Mouse (Mus musculus) hindbrain, embryonic 16.5 days (tissue): ENCODE measurements at regions not wholly inside any gene's neighbourhood (a gene's known extent, or its start where the extent isn't known, plus 50 kb on each side); places are given as distances from the start of the nearest gene placed in this dataset.

Source experiments
- ATAC-seq: fragments of 200-750 bp; cut with Nextera tagmentation; 2 replicates; pipeline ENCODE4 v1.8.0; 2017; ENCODE audit warnings: moderate TSS enrichment, moderate library complexity
- H3K27ac ChIP-seq: fragments of 300-500 bp; sonication (generic); 2 replicates; pipeline ENCODE4 v1.5.1; 2014; ENCODE audit warnings: low read depth, mild to moderate bottlenecking, control low read depth, low read length, moderate library complexity
- H3K27me3 ChIP-seq: fragments of 300-500 bp; sonication (generic); replicated peaks from 2 replicates; pipeline ENCODE4 v1.6.1; 2014; ENCODE audit warnings: low read length; ENCODE audit not compliant: control insufficient read depth, insufficient read depth
- H3K36me3 ChIP-seq: fragments of 300-500 bp; sonication (generic); 2 replicates; pipeline ENCODE4 v1.6.1; 2014; ENCODE audit warnings: mild to moderate bottlenecking, low read length, moderate library complexity, mixed read lengths; ENCODE audit not compliant: control insufficient read depth, insufficient read depth
- H3K4me1 ChIP-seq: fragments of 300-500 bp; sonication (generic); 2 replicates; pipeline ENCODE4 v1.6.1; 2014; ENCODE audit warnings: low read depth, low read length; ENCODE audit not compliant: control insufficient read depth, insufficient read depth
- H3K4me2 ChIP-seq: fragments of 300-500 bp; sonication (generic); 2 replicates; pipeline ENCODE4 v1.6.1; 2014; ENCODE audit warnings: mild to moderate bottlenecking, low read length, control low read depth, moderate library complexity
- H3K4me3 ChIP-seq: fragments of 300-500 bp; sonication (generic); 2 replicates; pipeline ENCODE4 v1.5.1; 2014; ENCODE audit warnings: mild to moderate bottlenecking, low read length, control low read depth, moderate library complexity
- H3K9ac ChIP-seq: fragments of 300-500 bp; sonication (generic); 2 replicates; pipeline ENCODE4 v1.6.1; 2014; ENCODE audit warnings: low read depth, mild to moderate bottlenecking, control low read depth, low read length, moderate library complexity
- H3K9me3 ChIP-seq: fragments of 300-500 bp; sonication (generic); 2 replicates; pipeline ENCODE4 v1.6.1; 2014; ENCODE audit warnings: mild to moderate bottlenecking, low read length, moderate library complexity; ENCODE audit not compliant: control insufficient read depth
- WGBS: fragments of 180-500 bp; shearing (Covaris S2); extraction: QIAGEN DNeasy Blood & Tissue Kit; methylation state at CpG from one replicate; pipeline ENCODE4 v1.1.7; 2014; 5-methylcytosine and 5-hydroxymethylcytosine counted together

GRCm38 (mm10) chr10:3630763-3631223 is 90.8 kb downstream of the Iyd start:
- H3K9ac ChIP-seq, result no peak overlapping the region
- no peaks in the 10 kb centered on the region for H3K27me3 ChIP-seq
- 38% methylated on average over 5 of the region's 5 CpGs for WGBS

GRCm38 (mm10) chr10:3633871-3634496 is 93.9 kb downstream of the Iyd start:
- Histone ChIP-seq H3K36me3 (no peaks in the 10 kb centered on the region), H3K9ac (no peak overlapping the region), H3K4me2 (no peak overlapping the region), H3K4me3 (no peak overlapping the region), H3K27ac (no peak overlapping the region), H3K9me3 (no peaks in the 10 kb centered on the region), H3K4me1 (no peaks in the 10 kb centered on the region), H3K27me3 (no peaks in the 10 kb centered on the region)
- ATAC-seq, result peak; percentile 70
- 54% methylated on average over 5 of the region's 5 CpGs for WGBS

More at GRCm38 (mm10) chr10:3630763-3631223, 90.8 kb downstream of the Iyd start:
- H3K36me3 ChIP-seq, result no peaks in the 10 kb centered on the region
- ATAC-seq, result 0 out of 2 replicates have a peak, but pooled peaks have one; percentile 20
- H3K27ac ChIP-seq, result no peak overlapping the region
- H3K4me1 ChIP-seq, result no peaks in the 10 kb centered on the region
- H3K4me3 ChIP-seq, result no peak overlapping the region
- no peaks in the 10 kb centered on the region for H3K9me3 ChIP-seq
- H3K4me2 ChIP-seq, result no peak overlapping the region

- no peaks in the 10 kb centered on the region for H3K27me3 ChIP-seq
- no peak overlapping the region for H3K27ac ChIP-seq
- no peak overlapping the region for H3K9ac ChIP-seq
- no peak for ATAC-seq
- no peaks in the 10 kb centered on the region for H3K9me3 ChIP-seq
- WGBS, result 73% methylated on average over 5 of the region's 5 CpGs
- no peak overlapping the region for H3K4me2 ChIP-seq
- H3K36me3 ChIP-seq, result no peaks in the 10 kb centered on the region
- H3K4me3 ChIP-seq, result no peak overlapping the region
- H3K4me1 ChIP-seq, result no peaks in the 10 kb centered on the region
Measured at GRCm38 (mm10) chr10:3644111-3644510, 96.1 kb upstream of the Plekhg1 start.

GRCm38 (mm10) chr10:3645030-3645429 is 95.1 kb upstream of the Plekhg1 start:
- no peaks in the 10 kb centered on the region for H3K36me3 ChIP-seq
- no peak overlapping the region for H3K9ac ChIP-seq
- H3K4me1 ChIP-seq, result no peaks in the 10 kb centered on the region
- no peak for ATAC-seq
- no peaks in the 10 kb centered on the region for H3K9me3 ChIP-seq
- WGBS, result 59% methylated on average over 5 of the region's 5 CpGs
- H3K4me3 ChIP-seq, result no peak overlapping the region
- no peaks in the 10 kb centered on the region for H3K27me3 ChIP-seq
- no peak overlapping the region for H3K27ac ChIP-seq
- H3K4me2 ChIP-seq, result no peak overlapping the region

- H3K27me3 ChIP-seq, result no peaks in the 10 kb centered on the region
- no peak overlapping the region for H3K9ac ChIP-seq
- H3K4me3 ChIP-seq, result no peak overlapping the region
- H3K9me3 ChIP-seq, result no peaks in the 10 kb centered on the region
- H3K4me2 ChIP-seq, result no peak overlapping the region
- H3K36me3 ChIP-seq, result no peaks in the 10 kb centered on the region
- H3K27ac ChIP-seq, result no peak overlapping the region
- WGBS, result 75% methylated on average over 6 of the region's 6 CpGs
- no peak for ATAC-seq
- no peaks in the 10 kb centered on the region for H3K4me1 ChIP-seq
Measured at GRCm38 (mm10) chr10:3646151-3646910, 93.8 kb upstream of the Plekhg1 start.

GRCm38 (mm10) chr10:3647811-3648731 is 92.1 kb upstream of the Plekhg1 start:
- H3K27me3 ChIP-seq, result no peaks in the 10 kb centered on the region
- no peak overlapping the region for H3K4me2 ChIP-seq
- ATAC-seq, result no peak
- H3K9me3 ChIP-seq, result no peaks in the 10 kb centered on the region
- no peaks in the 10 kb centered on the region for H3K4me1 ChIP-seq
- no peaks in the 10 kb centered on the region for H3K36me3 ChIP-seq
- H3K4me3 ChIP-seq, result no peak overlapping the region
- no peak overlapping the region for H3K9ac ChIP-seq
- no peak overlapping the region for H3K27ac ChIP-seq
- WGBS, result 71% methylated on average over 7 of the region's 7 CpGs

- WGBS, result 90% methylated on average over 1 of the region's 1 CpGs
- Histone ChIP-seq H3K4me1 (no peaks in the 10 kb centered on the region), H3K36me3 (no peaks in the 10 kb centered on the region), H3K9ac (no peak overlapping the region), H3K27ac (no peak overlapping the region), H3K9me3 (no peaks in the 10 kb centered on the region), H3K4me3 (no peak overlapping the region), H3K27me3 (no peaks in the 10 kb centered on the region), H3K4me2 (no peak overlapping the region)
- no peak for ATAC-seq
Measured at GRCm38 (mm10) chr10:3649983-3650382, 90.2 kb upstream of the Plekhg1 start.

- Histone ChIP-seq H3K4me3 (no peak overlapping the region), H3K27me3 (no peaks in the 10 kb centered on the region), H3K4me2 (no peak overlapping the region), H3K9me3 (no peaks in the 10 kb centered on the region), H3K27ac (no peak overlapping the region), H3K4me1 (no peaks in the 10 kb centered on the region), H3K9ac (no peak overlapping the region), H3K36me3 (no peaks in the 10 kb centered on the region)
- WGBS, result 70% methylated on average over 6 of the region's 6 CpGs
- no peak for ATAC-seq
Measured at GRCm38 (mm10) chr10:3650561-3650960, 89.6 kb upstream of the Plekhg1 start.

- no peak overlapping the region for H3K4me3 ChIP-seq
- no peaks in the 10 kb centered on the region for H3K27me3 ChIP-seq
- no peak overlapping the region for H3K9ac ChIP-seq
- H3K4me1 ChIP-seq, result no peaks in the 10 kb centered on the region
- H3K27ac ChIP-seq, result no peak overlapping the region
- 88% methylated on average over 3 of the region's 3 CpGs for WGBS
- H3K36me3 ChIP-seq, result no peaks in the 10 kb centered on the region
- no peak for ATAC-seq
- H3K4me2 ChIP-seq, result no peak overlapping the region
- no peaks in the 10 kb centered on the region for H3K9me3 ChIP-seq
Measured at GRCm38 (mm10) chr10:3652522-3652921, 87.6 kb upstream of the Plekhg1 start.
